Mouse (Mus musculus) telencephalon, adult 2 months (tissue): ENCODE measurements around the gene Spaca4.

Source experiments
- DNase-seq: peaks from one replicate; pipeline ENCODE4 v3.0.0-alpha.2; 2011; ENCODE audit warnings: low read depth, low spot score

Gene Spaca4

GRCm38 (mm10) chr7:45727625-45728024, 2.0 kb upstream of the Spaca4 start:
- no peak for DNase-seq

- DNase-seq = no peak
Measured at GRCm38 (mm10) chr7:45726419-45726818, 806 bp upstream of the Spaca4 start.

- no peak for DNase-seq
Measured at GRCm38 (mm10) chr7:45725151-45725550, 462 bp downstream of the Spaca4 start.

DNA sequence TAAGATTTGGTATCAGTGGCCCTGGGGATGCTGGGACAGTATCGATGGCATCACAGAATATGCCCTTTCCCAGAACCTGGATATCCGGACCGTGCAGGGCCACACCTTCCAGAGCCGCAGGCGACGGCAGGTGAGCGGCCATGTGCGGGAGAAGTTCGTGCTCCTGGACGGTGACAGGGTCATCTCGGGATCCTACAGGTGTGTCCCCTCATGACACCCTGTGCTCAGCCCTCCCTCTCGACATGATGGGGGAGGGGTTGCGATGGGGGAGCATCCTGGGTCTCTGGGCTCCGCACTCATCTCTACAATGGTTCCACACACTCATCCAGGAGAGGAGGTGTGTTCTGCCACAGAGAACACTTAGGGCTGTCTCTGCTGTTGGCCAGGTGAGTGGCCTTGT, 1.8 kb downstream of the Spaca4 start:
- no peak for DNase-seq

- DNase-seq = no peak
Measured at GRCm38 (mm10) chr7:45723301-45723700, 2.3 kb downstream of the Spaca4 start.

DNA sequence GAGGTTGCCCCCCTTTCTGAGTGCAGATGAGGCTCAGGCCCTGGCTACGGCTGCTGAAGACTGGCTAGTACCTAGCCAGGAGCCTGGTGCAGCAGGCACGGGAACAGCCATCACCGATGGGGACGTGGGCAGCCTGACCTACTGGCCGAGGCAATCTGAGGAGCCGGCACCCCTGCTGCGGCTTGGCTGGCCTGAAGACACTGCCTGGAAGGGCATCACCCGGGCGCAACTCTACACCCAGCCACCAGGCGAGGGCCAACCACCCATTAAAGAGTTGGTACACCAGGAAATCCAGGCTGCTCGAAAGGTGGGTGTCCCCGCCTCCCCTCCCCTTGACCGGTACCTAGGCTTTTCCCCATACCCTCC, 3.3 kb downstream of the Spaca4 start:
- DNase-seq = no peak

- no peak for DNase-seq
Measured at GRCm38 (mm10) chr7:45721642-45722347, 3.8 kb downstream of the Spaca4 start.

DNA sequence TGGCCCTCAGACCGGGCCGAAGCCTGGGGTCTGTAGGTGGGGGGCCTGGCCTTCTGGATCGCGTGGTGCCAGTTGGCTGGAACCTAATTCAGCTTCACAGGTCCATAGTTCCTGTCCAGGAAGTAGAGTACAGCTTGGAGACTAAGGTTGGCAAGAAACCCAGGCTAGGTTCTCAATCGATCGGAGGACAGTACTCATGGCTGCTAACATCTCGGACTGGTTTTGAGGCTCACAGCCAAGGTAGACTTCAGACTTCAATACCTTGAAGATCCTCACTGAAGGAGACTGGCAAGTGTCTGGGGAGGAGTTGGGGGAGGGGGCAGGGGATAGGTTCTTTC, 4.4 kb downstream of the Spaca4 start:
- no peak for DNase-seq

DNA sequence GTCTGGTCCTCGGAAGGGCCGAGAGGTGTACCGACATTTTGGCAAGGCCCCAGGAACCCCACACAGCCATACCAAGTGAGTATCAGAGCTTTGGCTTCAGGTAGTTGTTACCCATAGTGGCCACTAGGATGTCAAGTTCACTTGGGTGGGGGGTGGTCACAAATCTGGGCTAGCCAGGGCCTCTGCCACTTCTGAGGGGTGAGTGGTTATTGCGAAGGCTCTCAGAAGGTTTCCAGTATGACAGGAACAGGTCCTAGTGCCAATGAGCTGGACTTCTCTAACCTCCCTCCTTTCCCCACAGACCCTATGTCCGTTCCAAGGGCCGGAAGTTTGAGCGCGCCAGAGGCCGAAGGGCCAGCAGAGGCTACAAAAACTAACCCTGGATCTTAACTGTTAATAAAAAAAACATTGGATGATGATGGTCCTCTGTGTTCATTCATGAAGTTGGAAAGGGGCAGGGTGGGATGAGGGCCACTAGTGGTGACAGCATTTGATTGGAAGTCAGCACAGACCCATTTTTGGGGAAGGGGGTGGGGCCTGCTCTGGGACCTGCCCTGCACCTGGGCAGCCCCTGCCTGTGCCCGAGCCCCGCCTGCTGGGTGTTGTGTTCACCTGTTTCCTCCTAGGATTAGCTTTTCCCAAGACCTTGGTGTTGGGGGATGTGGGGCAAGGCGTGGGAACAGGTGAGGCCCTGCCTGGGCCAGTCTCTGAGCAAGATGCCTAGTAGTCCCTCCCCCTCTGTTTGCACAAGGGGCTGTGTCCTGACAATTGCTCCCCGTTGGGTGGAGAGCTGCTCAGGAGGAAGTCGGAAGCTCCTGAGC, 5.0 kb downstream of the Spaca4 start, which contains the start of gene Fam83e:
Gene Fam83e, plus strand, starts transcription at position 800 of the 821 bp plus-strand sequence.
- no peak for DNase-seq

DNA sequence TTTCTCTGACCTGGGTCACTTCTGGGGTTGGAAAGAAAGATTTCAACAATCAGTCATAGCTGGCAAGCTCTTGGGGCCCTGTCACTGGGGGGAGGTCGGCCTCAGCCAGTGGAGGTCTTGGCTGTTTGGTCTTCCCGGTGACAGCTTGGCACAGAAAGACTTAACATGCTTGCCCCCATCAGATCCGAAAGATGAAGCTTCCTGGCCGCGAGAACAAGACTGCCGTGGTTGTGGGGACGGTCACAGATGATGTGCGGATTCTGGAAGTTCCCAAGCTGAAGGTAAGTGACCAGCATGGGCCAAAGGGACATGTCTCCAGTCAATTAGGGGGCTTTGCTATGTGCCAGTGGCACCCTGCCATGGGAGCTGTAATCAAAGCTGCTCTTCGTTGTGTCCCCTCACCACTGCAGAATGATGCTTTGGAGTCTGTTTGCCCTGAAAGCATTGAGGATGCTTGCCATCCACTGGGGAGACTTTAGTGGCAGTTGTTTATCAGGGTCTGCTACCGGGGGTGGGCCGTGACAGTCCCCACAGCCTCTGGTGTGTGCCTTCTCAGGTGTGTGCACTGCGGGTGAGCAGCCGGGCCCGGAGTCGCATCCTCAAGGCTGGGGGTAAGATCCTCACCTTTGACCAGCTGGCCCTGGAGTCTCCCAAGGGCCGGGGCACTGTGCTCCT, 5.7 kb downstream of the Spaca4 start:
- no peak for DNase-seq

- no peak for DNase-seq
Measured at GRCm38 (mm10) chr7:45719180-45719579, 6.4 kb downstream of the Spaca4 start.

DNA sequence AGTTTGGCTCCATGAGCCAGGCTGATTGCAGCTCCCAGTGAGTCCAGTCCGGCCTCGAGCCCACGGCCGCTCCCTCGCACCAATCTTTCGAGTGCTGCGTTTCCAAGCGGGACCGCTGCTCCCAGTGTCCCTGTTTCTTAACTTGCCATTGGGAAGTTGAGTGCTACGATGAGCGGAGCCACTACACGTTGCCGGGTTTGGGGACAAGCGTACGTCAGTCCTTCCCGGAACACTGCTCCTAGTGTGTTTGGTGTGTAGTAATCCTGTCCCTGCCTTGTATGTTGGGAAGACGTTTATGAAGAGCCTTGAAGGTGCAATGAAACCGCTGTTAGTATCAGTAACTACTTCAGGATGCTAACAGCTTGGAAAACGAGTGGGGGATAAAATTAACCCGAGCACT, 7.3 kb downstream of the Spaca4 start:
- no peak for DNase-seq

- DNase-seq = peak; percentile 98
Measured at GRCm38 (mm10) chr7:45717918-45718297, 7.7 kb downstream of the Spaca4 start, which contains the start of gene Sphk2. Gene Sphk2 (minus strand): TSS chr7:45718002.

GRCm38 (mm10) chr7:45716952-45717917, 8.4 kb downstream of the Spaca4 start:
- no peak for DNase-seq

DNA sequence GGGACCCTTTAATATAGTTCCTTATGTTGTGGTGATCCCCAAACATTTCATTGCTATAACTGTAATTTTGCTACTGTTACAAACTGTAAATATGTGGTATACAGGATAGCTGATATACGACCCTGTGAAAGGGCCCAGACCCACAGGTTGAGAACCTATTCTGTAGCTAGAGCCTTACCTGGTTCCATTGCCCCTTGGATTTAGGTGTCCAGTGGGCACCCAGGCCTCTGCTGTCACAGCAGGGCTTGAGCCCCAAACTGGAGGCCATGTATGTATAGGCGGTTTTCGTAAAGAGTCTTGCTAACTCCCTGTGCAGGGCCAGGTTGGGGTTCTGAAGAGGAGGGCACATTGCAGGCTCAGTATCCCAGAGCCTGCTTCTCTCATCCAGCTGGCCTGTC, 9.2 kb downstream of the Spaca4 start:
- DNase-seq = no peak

DNA sequence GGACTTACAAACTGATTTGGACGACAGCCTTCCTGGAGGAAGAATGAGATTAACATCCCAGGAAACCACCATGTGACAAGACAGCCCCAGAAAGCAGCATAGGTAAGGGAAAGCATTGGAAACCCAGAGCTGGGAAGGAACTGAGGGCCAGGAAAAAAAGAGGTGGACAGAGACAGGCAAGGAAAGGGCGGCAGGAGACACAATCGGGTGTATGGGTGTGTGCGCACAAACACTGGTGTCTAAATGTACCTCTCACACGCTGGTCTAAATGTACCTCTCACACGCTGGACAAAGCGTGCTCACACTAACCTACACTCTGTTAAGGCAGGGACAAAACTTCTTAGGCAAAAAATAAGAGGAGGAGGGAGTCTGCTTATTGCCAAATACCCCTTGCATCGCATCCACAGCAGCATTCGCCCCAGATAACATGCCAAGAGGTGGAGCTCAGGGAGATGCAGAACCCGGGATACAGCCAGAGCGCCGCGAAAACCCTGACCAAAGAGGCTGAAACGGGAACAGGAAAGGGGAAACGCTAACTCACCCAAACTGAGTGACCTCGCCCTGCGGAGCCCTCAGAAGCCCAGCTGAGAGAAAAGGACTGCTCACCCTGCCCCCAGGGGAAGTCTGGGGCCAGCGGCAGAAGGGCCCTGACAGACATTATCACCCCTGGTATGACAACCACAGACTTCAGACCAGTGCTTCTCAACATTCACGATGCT, 9.7 kb downstream of the Spaca4 start:
- DNase-seq = no peak

- peak; percentile 97 for DNase-seq
Measured at GRCm38 (mm10) chr7:45715090-45715708, 10.4 kb downstream of the Spaca4 start, which contains the start of gene Rpl18. Gene Rpl18 (plus strand): TSS chr7:45715457.

DNA sequence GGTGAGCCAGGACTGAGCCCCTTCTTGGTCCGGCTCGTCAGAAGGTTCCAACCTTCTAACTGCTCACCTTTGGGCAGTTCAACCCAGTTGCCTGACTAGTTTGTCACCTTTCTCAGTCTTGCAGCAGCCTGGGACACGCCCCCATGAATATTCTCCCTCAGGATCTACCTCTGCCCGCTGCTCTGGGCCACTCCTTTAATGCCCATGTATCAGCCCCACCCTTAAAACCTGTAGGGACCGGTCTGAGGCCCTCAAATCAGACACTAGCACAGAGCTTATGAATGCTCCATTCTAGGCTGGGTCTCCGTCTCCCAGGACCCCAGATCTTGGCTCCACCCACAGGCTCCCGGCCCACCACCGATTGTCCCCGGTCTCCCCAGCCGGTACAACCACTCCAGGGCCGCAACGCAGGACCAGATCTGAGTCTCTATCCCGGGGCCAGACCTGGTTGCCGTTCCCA, 11.0 kb downstream of the Spaca4 start:
- no peak for DNase-seq

DNA sequence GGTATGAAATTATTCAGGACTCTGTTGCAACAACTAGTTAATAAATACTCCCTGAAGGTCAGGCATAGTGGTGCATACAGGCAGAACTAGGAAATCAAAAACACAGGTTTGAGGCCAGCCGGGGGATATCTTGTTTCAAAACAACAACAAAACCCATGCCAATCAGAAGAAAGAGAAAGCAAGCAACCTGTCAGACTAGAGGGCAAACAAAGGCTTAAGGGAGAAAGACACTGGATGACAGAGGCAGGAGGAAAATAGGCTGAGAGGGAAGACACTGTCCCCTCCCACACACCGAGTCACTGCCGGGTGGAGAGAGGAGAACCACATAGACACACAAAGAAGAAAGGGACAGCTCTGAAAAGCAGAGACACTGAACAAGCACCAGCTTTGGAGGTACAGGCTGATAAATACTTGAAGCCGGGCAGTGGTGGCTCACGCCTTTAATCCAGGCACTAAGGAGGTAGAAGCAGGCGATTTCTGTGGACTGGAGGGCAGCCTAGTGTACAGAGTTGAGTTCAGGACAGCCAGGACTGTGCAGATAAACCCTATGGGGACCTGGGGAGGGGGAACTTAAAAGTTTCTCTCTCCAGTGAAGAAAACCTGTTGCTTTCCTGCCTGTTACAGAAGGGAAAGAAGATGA, 11.6 kb downstream of the Spaca4 start:
- no peak for DNase-seq

GRCm38 (mm10) chr7:45713396-45713795, 12.2 kb downstream of the Spaca4 start:
- no peak for DNase-seq
